Mouse (Mus musculus) MN1 (cell line): ENCODE data around the gene Gm10486.
"Not testable (repeated sequence)": the region's sequence is repeated elsewhere in the genome, so short reads cannot be mapped to it uniquely, and the experiment has no call there.

Experiments
- DNase-seq: peaks from one replicate; pipeline ENCODE4 v3.0.0-alpha.2; 2016; ENCODE audit warnings: low spot score

Gm10486 gene

GRCm38 (mm10) chrX:35067084-35067483, at the start of gene Gm10486:
TSS of gene Gm10486 (plus strand) at chrX:35067384.
- not testable (repeated sequence) for DNase-seq
